Mouse (Mus musculus) olfactory bulb, adult 2 months (tissue): ENCODE measurements around the gene Pla2g3.

Experiments used
- CTCF ChIP-seq: fragments of 200-500 bp; IDR thresholded peaks from 2 replicates; pipeline ENCODE4 v1.5.1; 2012; ENCODE audit warnings: low read depth, mild to moderate bottlenecking, low read length, moderate library complexity; ENCODE audit not compliant: insufficient read depth
- POLR2A ChIP-seq: fragments of 200-500 bp; IDR thresholded peaks from 2 replicates; pipeline ENCODE4 v1.6.1; 2012; ENCODE audit warnings: mild to moderate bottlenecking, low read depth, low read length, moderate library complexity; ENCODE audit not compliant: insufficient read depth

- TF ChIP-seq CTCF, result no peak
- no peak for TF ChIP-seq POLR2A
These were observed 41.6 kb downstream of the Pla2g3 start for GRCm38 (mm10) chr11:3529476-3530252.
